Mouse (Mus musculus): ENCODE measurements around the gene H2-Oa.

H2-Oa gene

GRCm38 (mm10) chr17:34121879-34122187 lies 29.7 kb downstream of the H2-Oa start:
- DNase-seq (ENCODE audit: low spot score in 2 of 2), result peak in 1 of 2 experiments; percentile 80

- peak; percentile 94 to 97 for DNase-seq (ENCODE audit: low spot score in 2 of 2)
Measured at GRCm38 (mm10) chr17:34122188-34122984, 30.2 kb downstream of the H2-Oa start, which contains the start of gene Brd2. TSS of gene Brd2 (minus strand) at chr17:34122634.

DNA sequence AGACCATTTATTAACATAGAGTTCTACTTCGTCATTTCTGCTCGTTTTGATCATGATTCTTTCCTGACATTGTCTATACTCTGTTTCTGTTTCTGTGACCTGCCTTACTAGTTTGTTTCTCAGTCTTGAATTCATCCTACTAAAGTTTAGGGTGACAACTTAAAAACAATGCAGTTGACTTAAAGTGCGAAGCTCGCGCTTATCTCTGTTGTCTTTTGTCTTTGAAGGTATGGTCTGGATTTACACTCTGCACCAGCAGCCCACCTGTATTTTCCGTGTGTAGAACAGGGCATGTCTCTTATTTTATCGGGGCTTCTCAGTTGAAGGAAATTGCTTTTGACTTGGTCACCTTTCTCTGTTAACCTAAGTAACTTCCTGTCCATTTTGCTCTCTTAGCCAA lies 31.0 kb downstream of the H2-Oa start:
- DNase-seq (ENCODE audit: low spot score in 2 of 2), result no peak

GRCm38 (mm10) chr17:34123518-34123917 lies 31.4 kb downstream of the H2-Oa start:
- no peak for DNase-seq (ENCODE audit: low spot score in 2 of 2)

- DNase-seq (ENCODE audit: low spot score in 2 of 2), result no peak
Measured at GRCm38 (mm10) chr17:34124649-34125048, 32.5 kb downstream of the H2-Oa start.

- DNase-seq (ENCODE audit: low spot score in 2 of 2), result no peak
Measured at GRCm38 (mm10) chr17:34126826-34127420, 34.8 kb downstream of the H2-Oa start.

GRCm38 (mm10) chr17:34127475-34127874 lies 35.3 kb downstream of the H2-Oa start:
- no peak for DNase-seq (ENCODE audit: low spot score in 2 of 2)

GRCm38 (mm10) chr17:34128264-34128937 lies 36.3 kb downstream of the H2-Oa start:
- DNase-seq (ENCODE audit: low spot score in 2 of 2), result peak in 1 of 2 experiments; percentile 59

DNA sequence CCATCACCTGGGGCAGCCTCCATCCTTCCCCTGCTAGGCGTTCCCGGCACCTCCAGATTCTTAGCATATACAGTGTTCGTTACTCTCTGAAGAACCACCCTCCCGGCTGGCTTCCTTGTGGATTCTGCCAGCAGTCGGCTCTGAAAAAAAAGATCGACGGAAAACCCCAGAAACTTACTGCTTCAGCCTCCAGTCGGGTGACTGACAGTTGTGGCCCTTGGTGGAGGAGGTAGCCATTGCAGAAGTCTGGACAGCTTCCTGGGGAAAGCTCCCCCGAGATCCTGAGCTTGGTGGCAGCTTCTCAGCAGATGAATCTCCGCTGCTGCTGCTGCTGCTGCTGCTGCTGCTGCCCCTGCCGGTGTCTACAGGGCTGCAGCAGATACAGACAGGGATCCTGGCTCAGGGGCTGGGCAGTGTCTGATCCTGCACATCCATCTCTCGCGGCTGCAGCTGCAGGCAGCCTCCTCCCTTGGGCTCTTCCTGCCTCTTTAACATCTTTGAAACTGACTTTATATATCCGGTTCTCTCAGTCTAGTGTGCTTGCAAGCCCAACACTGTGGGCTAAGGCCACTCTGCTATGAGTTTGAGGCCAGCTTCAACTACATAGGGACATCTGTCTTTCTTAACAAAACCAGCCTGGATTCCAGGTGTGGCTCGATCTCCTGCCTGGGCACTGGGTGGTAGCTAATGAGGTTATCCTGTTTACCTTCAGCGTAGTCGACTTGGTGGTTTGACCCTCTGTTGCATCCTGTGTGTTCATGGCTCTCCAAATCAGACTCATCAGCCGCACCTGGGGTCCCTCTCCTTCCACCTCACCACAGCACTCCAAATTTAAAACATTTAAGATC lies 37.0 kb downstream of the H2-Oa start:
- no peak for DNase-seq (ENCODE audit: low spot score in 2 of 2)

GRCm38 (mm10) chr17:34130073-34130947 lies 38.2 kb downstream of the H2-Oa start:
- DNase-seq (ENCODE audit: low spot score in 2 of 2), result no peak

DNA sequence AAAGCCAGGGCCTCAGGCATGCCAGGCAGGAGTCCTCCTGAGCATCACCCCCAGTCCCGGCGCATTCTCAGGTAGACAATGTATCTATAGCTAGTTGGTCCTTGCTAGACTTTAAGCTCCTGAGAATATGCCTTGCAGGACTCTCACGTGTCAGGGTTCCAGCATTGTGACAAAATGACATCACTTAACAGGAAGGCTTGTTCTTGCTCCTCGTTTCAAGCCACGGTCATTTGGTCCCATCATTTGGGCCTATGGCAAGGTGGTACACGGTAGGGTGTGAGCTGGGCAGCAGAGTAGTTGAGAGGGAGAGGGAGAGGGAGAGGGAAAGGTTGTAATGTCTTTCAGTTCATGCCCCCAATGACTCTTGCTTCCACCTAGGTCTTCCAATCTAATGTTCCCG lies 39.8 kb downstream of the H2-Oa start:
- no peak for DNase-seq (ENCODE audit: low spot score in 2 of 2)

DNA sequence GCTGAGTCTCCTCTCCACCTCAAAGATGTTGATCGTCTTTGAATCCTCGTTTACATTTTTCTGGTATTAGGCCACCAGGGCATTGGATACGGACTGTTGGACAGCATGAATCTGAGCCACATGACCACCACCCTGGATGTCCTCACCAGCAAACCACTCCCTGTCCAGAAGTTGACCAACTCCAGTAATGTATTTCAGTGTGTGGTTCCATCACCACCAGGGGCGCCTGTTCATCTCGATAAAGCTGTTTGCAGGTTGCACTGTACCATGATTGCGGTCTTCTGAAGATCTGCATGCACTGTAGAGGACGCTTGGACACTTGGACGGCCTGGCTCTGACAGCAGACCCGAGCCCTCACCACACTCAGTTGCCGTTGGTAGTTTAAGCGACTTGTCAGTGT lies 41.1 kb downstream of the H2-Oa start:
- DNase-seq (ENCODE audit: low spot score in 2 of 2), result no peak

- no peak for DNase-seq (ENCODE audit: low spot score in 2 of 2)
Measured at GRCm38 (mm10) chr17:34134451-34134850, 42.3 kb downstream of the H2-Oa start.

DNA sequence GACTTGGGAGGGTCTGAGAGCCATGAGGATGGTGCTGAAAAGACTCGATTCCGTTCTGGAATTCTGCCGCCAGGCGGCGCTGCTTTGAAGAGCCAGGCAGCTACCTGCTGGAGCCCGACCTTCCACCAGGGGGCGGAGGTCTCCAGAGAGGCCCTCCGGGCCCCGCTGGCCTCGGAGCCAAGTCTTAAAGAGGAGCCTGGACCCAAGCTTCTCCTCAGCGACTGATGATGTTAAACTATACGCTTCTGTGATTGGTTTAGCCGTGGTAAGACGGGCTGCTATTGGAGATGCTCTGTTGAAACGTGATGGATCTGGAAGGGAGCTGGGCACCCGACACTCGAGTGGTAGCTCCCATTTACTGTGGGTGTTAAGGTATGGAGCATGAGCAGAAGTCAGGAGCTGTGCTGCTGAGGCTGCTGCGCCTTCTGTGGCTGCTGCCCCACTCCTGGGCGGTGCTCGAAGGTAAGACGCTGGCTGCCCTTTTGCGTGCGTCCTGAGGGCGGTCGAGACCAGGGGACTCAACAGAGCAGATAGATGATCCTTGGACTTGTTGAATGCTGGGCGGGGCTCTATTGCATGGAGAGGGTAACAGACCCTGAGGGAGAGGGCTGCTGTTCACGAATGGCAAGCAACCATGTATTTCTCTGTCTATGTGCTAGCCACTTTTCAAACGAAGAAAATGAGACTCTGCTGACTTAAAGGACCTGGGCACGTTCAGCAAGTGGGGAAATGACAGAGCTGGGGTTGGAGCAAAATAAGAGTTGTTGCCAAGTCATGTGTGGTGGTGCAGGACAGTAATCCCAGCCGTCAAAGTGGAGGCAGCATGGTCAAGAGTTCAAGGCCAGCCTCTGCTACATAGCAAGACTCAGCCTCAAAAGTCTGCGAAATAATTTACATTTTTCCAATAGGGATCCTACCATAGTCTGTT lies 43.4 kb downstream of the H2-Oa start:
- DNase-seq (ENCODE audit: low spot score in 2 of 2), result peak; percentile 96 to 97

GRCm38 (mm10) chr17:34137601-34138000 lies 45.5 kb downstream of the H2-Oa start:
- no peak for DNase-seq (ENCODE audit: low spot score in 2 of 2)

DNA sequence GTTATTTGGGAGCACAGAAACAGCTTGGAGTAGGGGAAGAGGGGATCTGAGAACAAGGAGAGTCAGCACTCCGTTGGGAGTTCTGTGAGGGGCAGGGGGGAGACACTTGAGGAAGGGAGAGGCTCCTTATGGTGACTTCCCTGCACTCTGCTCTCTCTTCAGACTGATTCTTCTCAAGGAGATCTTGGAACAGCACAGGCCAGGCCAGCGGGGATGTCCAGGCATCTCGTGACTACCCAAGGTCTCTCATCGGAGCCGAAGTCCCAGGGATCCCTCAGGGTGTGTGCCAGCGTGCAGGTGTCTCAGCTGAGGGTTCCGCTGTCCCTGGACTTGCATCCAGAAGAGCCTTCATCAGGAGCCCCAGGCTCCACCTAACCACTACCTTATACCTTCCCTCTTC lies 46.5 kb downstream of the H2-Oa start:
- no peak for DNase-seq (ENCODE audit: low spot score in 2 of 2)

DNA sequence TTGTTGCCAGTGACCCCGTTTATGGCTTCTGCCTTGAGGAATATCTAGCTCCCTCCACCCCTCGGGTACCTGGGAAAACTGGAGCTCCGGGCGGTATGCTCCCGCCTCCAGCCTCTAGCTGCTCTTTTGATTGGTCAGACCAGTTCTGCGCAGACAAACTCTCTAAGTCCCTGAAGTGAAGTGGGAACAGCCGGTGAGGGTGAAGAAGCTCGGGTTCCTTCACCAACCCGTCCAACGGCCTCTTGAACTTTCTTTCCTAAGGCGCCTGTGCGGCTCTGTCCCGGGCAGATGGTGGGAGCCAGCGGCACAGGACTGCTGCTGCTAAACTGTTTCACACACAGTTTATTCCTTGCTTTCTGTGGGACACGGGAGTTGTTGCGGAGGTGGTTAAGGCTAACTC lies 47.3 kb downstream of the H2-Oa start:
- no peak for DNase-seq (ENCODE audit: low spot score in 2 of 2)

GRCm38 (mm10) chr17:34140240-34140639 lies 48.1 kb downstream of the H2-Oa start:
- DNase-seq (ENCODE audit: low spot score in 2 of 2), result no peak

GRCm38 (mm10) chr17:34141448-34141847 lies 49.3 kb downstream of the H2-Oa start:
- DNase-seq (ENCODE audit: low spot score in 2 of 2), result no peak

GRCm38 (mm10) chr17:34142456-34143010 lies 50.4 kb downstream of the H2-Oa start:
- DNase-seq (ENCODE audit: low spot score in 2 of 2), result no peak
